Mouse (Mus musculus) C2C12 (cell line): ENCODE results near the gene Pcdh15.

Experiments used
- CTCF ChIP-seq: IDR thresholded peaks from one replicate; pipeline ENCODE4 v1.5.1; 2011; ENCODE audit not compliant: control insufficient read depth, insufficient read depth, insufficient read length
- MAX ChIP-seq: IDR thresholded peaks from one replicate; pipeline ENCODE4 v1.6.1; 2011; ENCODE audit warnings: mild to moderate bottlenecking, control low read depth
- MYOD1 ChIP-seq: IDR thresholded peaks from one replicate; pipeline ENCODE4 v1.6.1; 2011; ENCODE audit warnings: low read depth; ENCODE audit not compliant: control insufficient read depth, insufficient read length
- MYOG ChIP-seq: IDR thresholded peaks from one replicate; pipeline ENCODE4 v1.6.1; 2011; ENCODE audit not compliant: control insufficient read depth, insufficient read length; ENCODE audit errors: extremely low read depth

GRCm38 (mm10) chr10:73828781-73829180 lies 729.6 kb downstream of the Pcdh15 start:
- TF ChIP-seq CTCF = no peak
- no peak for TF ChIP-seq MYOG
- no peak for TF ChIP-seq MAX
- no peak for TF ChIP-seq MYOD1
